15 mouse cellular contexts compared by ENCODE assay signal in the genomic region with DNA sequence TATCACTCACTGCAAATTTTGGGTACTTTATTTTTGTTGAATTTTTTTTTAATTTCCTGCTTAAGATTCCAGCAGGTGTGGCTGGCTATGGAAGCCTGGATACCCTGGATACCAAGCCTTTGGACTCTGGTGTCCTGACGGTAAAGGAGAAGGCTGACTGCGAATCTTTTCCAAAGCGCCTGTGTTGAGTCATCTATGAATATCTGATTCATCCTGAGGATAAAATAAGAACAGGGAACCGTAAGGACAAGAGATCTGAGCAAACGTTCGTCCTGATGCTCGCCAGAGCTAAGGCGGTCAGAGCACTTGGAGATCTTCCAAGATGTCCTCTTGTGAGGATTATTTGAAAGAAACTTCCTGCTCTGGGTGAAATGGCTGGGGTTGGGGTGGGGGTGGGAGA.
"Had no signal": no experiment of that assay in that cellular context is flagged by ENCODE, and none has a peak within 500 bp of the region (broad histone marks: within the 10 kb centered on the region; RNA-seq: fewer than 3 reads in every experiment).

No protein-coding gene starts in this region.

- H3K27ac ChIP-seq: neural tube, embryonic 15.5 days; stomach, embryonic 15.5 days; stomach, postnatal 0 days had no signal

- H3K9me3 ChIP-seq: neural tube, embryonic 15.5 days; stomach, embryonic 15.5 days had no signal

- H3K9ac ChIP-seq: neural tube, embryonic 15.5 days; stomach, embryonic 15.5 days had no signal

- H3K4me3 ChIP-seq: neural tube, embryonic 15.5 days; stomach, embryonic 15.5 days had no signal

- H3K4me1 ChIP-seq: stomach, embryonic 15.5 days had no signal

- H3K4me2 ChIP-seq: neural tube, embryonic 15.5 days; stomach, embryonic 15.5 days had no signal

- H3K27me3 ChIP-seq: neural tube, embryonic 15.5 days; stomach, embryonic 15.5 days had no signal

- H3K36me3 ChIP-seq: neural tube, embryonic 15.5 days; stomach, embryonic 15.5 days had no signal

- DNase-seq: retina, postnatal 1 day; right cerebral cortex, adult 18-20 months; right cerebral cortex, postnatal 14 days; right cerebral cortex, postnatal 25 days; right cerebral cortex, postnatal 4 days; spleen, adult 18-20 months; thymus, adult 18-20 months; thymus, adult 2 months; thymus, postnatal 14 days; thymus, postnatal 25 days; thymus, postnatal 36 days; thymus, postnatal 4 days had no signal
